8 mouse cellular contexts compared by ENCODE assay signal in genomic region chr11:75530325-75530724, GRCm38 (mm10). TPM values are rescaled to one million over a fixed set of nuclear protein-coding genes. Genes with fewer than 3 reads are reported as not detected.
A peak's percentile ranks its signal among the peaks of the same experiment; 100 is the strongest.
DNase-seq lines count a peak whose midpoint lies in the region; ATAC-seq and TF ChIP-seq lines count a peak whose summit lies in the region.

No protein-coding gene starts in this region.

- no peaks in the 10 kb centered on the region for H3K27me3 ChIP-seq in embryonic facial prominence, embryonic 14.5 days (replicated peaks; ENCODE audit: control insufficient read depth, insufficient read depth, low read length)
- H3K27me3 ChIP-seq in limb, embryonic 14.5 days (ENCODE audit: control insufficient read depth, insufficient read depth, low read length) = no peaks in the 10 kb centered on the region
- H3K27me3 ChIP-seq in midbrain, embryonic 16.5 days (ENCODE audit: control insufficient read depth, insufficient read depth, low read depth, low read length) = no peaks in the 10 kb centered on the region
- no peaks in the 10 kb centered on the region for H3K27me3 ChIP-seq in spleen, adult 2 months (ENCODE audit: control insufficient read depth, insufficient read depth, low read length)

- H3K9ac ChIP-seq in embryonic facial prominence, embryonic 14.5 days (ENCODE audit: low read depth, low read length) = peak overlapping the region; percentile 73
- H3K9ac ChIP-seq in limb, embryonic 14.5 days (ENCODE audit: low read depth, low read length, severe bottlenecking) = peak overlapping the region; percentile 74
- H3K9ac ChIP-seq in midbrain, embryonic 16.5 days (ENCODE audit: low read depth, low read length) = peak overlapping the region; percentile 95

- H3K27ac ChIP-seq in embryonic facial prominence, embryonic 14.5 days (replicated peaks; ENCODE audit: low read depth, low read length) = no peak overlapping the region; the same call in 1 of the 2 replicates
- H3K27ac ChIP-seq in limb, embryonic 14.5 days (replicated peaks; ENCODE audit: low read depth, low read length) = no peak overlapping the region
- peak overlapping the region; percentile 99 for H3K27ac ChIP-seq in midbrain, embryonic 16.5 days (ENCODE audit: low read length)
- peak overlapping the region; percentile 90 for H3K27ac ChIP-seq in spleen, adult 2 months (ENCODE audit: insufficient read depth, low read length)

- TF ChIP-seq POLR2A in limb, embryonic 14.5 days (IDR thresholded peaks at IDR 0.05; ENCODE audit: borderline replicate concordance, extremely low read depth, insufficient read depth, insufficient read length) = no peak
- TF ChIP-seq POLR2A in spleen, adult 2 months (IDR thresholded peaks at IDR 0.05; ENCODE audit: low read depth, low read length) = no peak

- peak overlapping the region; percentile 90 for H3K4me2 ChIP-seq in embryonic facial prominence, embryonic 14.5 days (ENCODE audit: low read depth, low read length)
- H3K4me2 ChIP-seq in limb, embryonic 14.5 days (replicated peaks; ENCODE audit: low read depth, low read length, severe bottlenecking) = peak overlapping the region; percentile 99
- peak overlapping the region; percentile 96 for H3K4me2 ChIP-seq in midbrain, embryonic 16.5 days (ENCODE audit: low read length)

- DNase-seq in 3134 (ENCODE audit: extremely low read depth, insufficient read length, low spot score) = peak; percentile 74
- peak; percentile 98 to 99 for DNase-seq in adrenal gland, postnatal 4 days (ENCODE audit: low spot score in 2 of 2)
- peak; percentile 92 for DNase-seq in embryonic facial prominence, embryonic 14.5 days (ENCODE audit: low spot score)
- peak; percentile 97 for DNase-seq in heart, adult 8-10 months (ENCODE audit: low spot score)
- DNase-seq in kidney, adult 8-10 months = peak; percentile 87 to 96
- DNase-seq in limb, embryonic 14.5 days (ENCODE audit: low spot score) = peak; percentile 90
- peak in 1 of 2 experiments; percentile 96 for DNase-seq in spleen, adult 2 months (ENCODE audit: low read depth in 1 of 2, low spot score in 2 of 2)

- peak overlapping the region; percentile 71 for H3K4me3 ChIP-seq in embryonic facial prominence, embryonic 14.5 days (ENCODE audit: low read depth, low read length)
- peak overlapping the region; percentile 65 for H3K4me3 ChIP-seq in limb, embryonic 14.5 days (replicated peaks; ENCODE audit: low read length)
- H3K4me3 ChIP-seq in midbrain, embryonic 16.5 days (ENCODE audit: low read depth, low read length) = peak overlapping the region; percentile 84
- H3K4me3 ChIP-seq in spleen, adult 2 months (ENCODE audit: extremely low read depth, insufficient read depth, insufficient read length) = peak overlapping the region; percentile 67

- TF ChIP-seq CTCF in spleen, adult 2 months (IDR thresholded peaks at IDR 0.05; ENCODE audit: extremely low read depth, insufficient read depth, insufficient read length, insufficient replicate concordance) = peak; percentile 98

- WGBS in embryonic facial prominence, embryonic 14.5 days = 1% methylated on average over 10 of the region's 10 CpGs
- 0% methylated on average over 10 of the region's 10 CpGs for WGBS in limb, embryonic 14.5 days
- 0% methylated on average over 10 of the region's 10 CpGs for WGBS in midbrain, embryonic 16.5 days
- 0% methylated on average over 10 of the region's 10 CpGs for WGBS in spleen, adult 2 months

- no peaks in the 10 kb centered on the region for H3K9me3 ChIP-seq in embryonic facial prominence, embryonic 14.5 days (ENCODE audit: control insufficient read depth, low read length)
- no peaks in the 10 kb centered on the region for H3K9me3 ChIP-seq in limb, embryonic 14.5 days (ENCODE audit: control insufficient read depth, low read length)
- H3K9me3 ChIP-seq in midbrain, embryonic 16.5 days (replicated peaks; ENCODE audit: control insufficient read depth, low read length, poor library complexity, severe bottlenecking) = no peaks in the 10 kb centered on the region

- peak; percentile 26; the same call in 1 of the 2 replicates for ATAC-seq in embryonic facial prominence, embryonic 14.5 days (ENCODE audit: low read depth)
- ATAC-seq in limb, embryonic 14.5 days (ENCODE audit: low FRiP score, low read depth) = no peak
- peak; percentile 13; the same call in 1 of the 2 replicates for ATAC-seq in midbrain, embryonic 16.5 days

- no peaks in the 10 kb centered on the region for H3K36me3 ChIP-seq in embryonic facial prominence, embryonic 14.5 days (ENCODE audit: control insufficient read depth, insufficient read depth, low read length)
- no peaks in the 10 kb centered on the region for H3K36me3 ChIP-seq in limb, embryonic 14.5 days (ENCODE audit: control insufficient read depth, insufficient read depth, low read length)
- no peaks in the 10 kb centered on the region for H3K36me3 ChIP-seq in midbrain, embryonic 16.5 days (ENCODE audit: control insufficient read depth, insufficient read depth, low read length)
- H3K36me3 ChIP-seq in spleen, adult 2 months (ENCODE audit: control insufficient read depth, insufficient read depth, low read length) = no peaks in the 10 kb centered on the region

- H3K4me1 ChIP-seq in embryonic facial prominence, embryonic 14.5 days (ENCODE audit: control insufficient read depth, insufficient read depth, low read length) = peaks cover 8% of the 10 kb centered on the region; the same call in 1 of the 2 replicates
- peaks cover 11% of the 10 kb centered on the region; the same call in 1 of the 2 replicates for H3K4me1 ChIP-seq in limb, embryonic 14.5 days (ENCODE audit: control insufficient read depth, insufficient read depth, low read length)
- peaks cover 24% of the 10 kb centered on the region for H3K4me1 ChIP-seq in midbrain, embryonic 16.5 days (ENCODE audit: control insufficient read depth, insufficient read depth, low read length)
- peaks cover 17% of the 10 kb centered on the region for H3K4me1 ChIP-seq in spleen, adult 2 months (ENCODE audit: control insufficient read depth, insufficient read depth, insufficient read length)

RNA-seq across cellular contexts. Expression of gene Slc43a2, which starts 1.2 kb away (rescaled TPM):
- 10 to 100 TPM; 24.2 to 33.0 TPM for total RNA-seq in adrenal gland, postnatal 4 days (2021)
- 4.3 and 5.3 TPM in 2 replicates for polyA plus RNA-seq in embryonic facial prominence, embryonic 14.5 days (2014; fragmentation: Nextera tagmentation; extraction: Ambion mirVana)
- 10 to 100 TPM; 13.2 to 22.8 (median 20.1) TPM for total RNA-seq in heart, adult 8-10 months (2022)
- polyA plus RNA-seq in limb, embryonic 14.5 days (2012; rRNA removed) = 5.8 and 6.8 TPM in 2 replicates
- 3.5 and 3.8 TPM in 2 replicates for polyA plus RNA-seq in limb, embryonic 14.5 days (2014; fragmentation: Nextera tagmentation; extraction: Ambion mirVana)
- polyA plus RNA-seq in midbrain, embryonic 16.5 days (2015; fragmentation: Nextera tagmentation; extraction: Ambion mirVana) = 19.4 and 21.0 TPM in 2 replicates
- polyA plus RNA-seq in spleen, adult 2 months (2012; rRNA removed) = 57.3 and 62.8 TPM in 2 replicates

RNA-seq across cellular contexts. Expression of gene Scarf1, which starts 17.0 kb away (rescaled TPM):
- 10 to 100 TPM; 13.8 to 14.4 TPM for total RNA-seq in adrenal gland, postnatal 4 days (2021)
- 6.9 and 7.2 TPM in 2 replicates for polyA plus RNA-seq in embryonic facial prominence, embryonic 14.5 days (2014; fragmentation: Nextera tagmentation; extraction: Ambion mirVana)
- total RNA-seq in heart, adult 8-10 months (2022) = 1 to 10 TPM; 6.3 to 8.5 (median 7.4) TPM
- polyA plus RNA-seq in limb, embryonic 14.5 days (2012; rRNA removed) = 8.5 and 11.2 TPM in 2 replicates
- polyA plus RNA-seq in limb, embryonic 14.5 days (2014; fragmentation: Nextera tagmentation; extraction: Ambion mirVana) = 5.4 and 6.0 TPM in 2 replicates
- polyA plus RNA-seq in midbrain, embryonic 16.5 days (2015; fragmentation: Nextera tagmentation; extraction: Ambion mirVana) = 3.4 and 4.3 TPM in 2 replicates
- 11.5 and 13.5 TPM in 2 replicates for polyA plus RNA-seq in spleen, adult 2 months (2012; rRNA removed)

RNA-seq across cellular contexts. Expression of gene Rilp, which starts 20.4 kb away (rescaled TPM):
- 1 to 10 TPM; 7.7 to 8.5 TPM for total RNA-seq in adrenal gland, postnatal 4 days (2021)
- 0.59 and 0.70 TPM in 2 replicates for polyA plus RNA-seq in embryonic facial prominence, embryonic 14.5 days (2014; fragmentation: Nextera tagmentation; extraction: Ambion mirVana)
- total RNA-seq in heart, adult 8-10 months (2022) = 10 to 100 TPM; 47.8 to 61.5 (median 56.2) TPM
- 0.98 and 0.99 TPM in 2 replicates for polyA plus RNA-seq in limb, embryonic 14.5 days (2012; rRNA removed)
- 0.36 and 0.58 TPM in 2 replicates for polyA plus RNA-seq in limb, embryonic 14.5 days (2014; fragmentation: Nextera tagmentation; extraction: Ambion mirVana)
- polyA plus RNA-seq in midbrain, embryonic 16.5 days (2015; fragmentation: Nextera tagmentation; extraction: Ambion mirVana) = 2.8 and 2.9 TPM in 2 replicates
- polyA plus RNA-seq in spleen, adult 2 months (2012; rRNA removed) = 1.1 and 1.6 TPM in 2 replicates

RNA-seq across cellular contexts. Expression of gene Prpf8, which starts 43.7 kb away (rescaled TPM):
- 100 to 1,000 TPM; 142 to 156 TPM for total RNA-seq in adrenal gland, postnatal 4 days (2021)
- polyA plus RNA-seq in embryonic facial prominence, embryonic 14.5 days (2014; fragmentation: Nextera tagmentation; extraction: Ambion mirVana) = 76.6 and 83.5 TPM in 2 replicates
- total RNA-seq in heart, adult 8-10 months (2022) = 10 to 100 TPM; 92.4 to 99.5 (median 94.6) TPM
- 123 and 136 TPM in 2 replicates for polyA plus RNA-seq in limb, embryonic 14.5 days (2012; rRNA removed)
- polyA plus RNA-seq in limb, embryonic 14.5 days (2014; fragmentation: Nextera tagmentation; extraction: Ambion mirVana) = 85.9 and 92.5 TPM in 2 replicates
- polyA plus RNA-seq in midbrain, embryonic 16.5 days (2015; fragmentation: Nextera tagmentation; extraction: Ambion mirVana) = 42.9 and 47.6 TPM in 2 replicates
- 64.2 and 72.8 TPM in 2 replicates for polyA plus RNA-seq in spleen, adult 2 months (2012; rRNA removed)

RNA-seq across cellular contexts. Expression of gene Pitpna, which starts 57.6 kb away (rescaled TPM):
- 100 to 1,000 TPM; 120 to 135 TPM for total RNA-seq in adrenal gland, postnatal 4 days (2021)
- 81.7 and 86.3 TPM in 2 replicates for polyA plus RNA-seq in embryonic facial prominence, embryonic 14.5 days (2014; fragmentation: Nextera tagmentation; extraction: Ambion mirVana)
- total RNA-seq in heart, adult 8-10 months (2022) = 100 to 1,000 TPM in 3 of 4 experiments, 10 to 100 TPM in 1; 89.5 to 110 (median 105) TPM
- polyA plus RNA-seq in limb, embryonic 14.5 days (2012; rRNA removed) = 75.7 and 80.3 TPM in 2 replicates
- polyA plus RNA-seq in limb, embryonic 14.5 days (2014; fragmentation: Nextera tagmentation; extraction: Ambion mirVana) = 78.6 and 80.4 TPM in 2 replicates
- polyA plus RNA-seq in midbrain, embryonic 16.5 days (2015; fragmentation: Nextera tagmentation; extraction: Ambion mirVana) = 95.7 and 98.3 TPM in 2 replicates
- polyA plus RNA-seq in spleen, adult 2 months (2012; rRNA removed) = 51.7 and 54.1 TPM in 2 replicates

Comparison
In these comparisons a context has a peak if more than half of its experiments do, and no peak if none do; other contexts are left out.
1. H3K27ac ChIP-seq: peak in midbrain, embryonic 16.5 days (single experiment) and spleen, adult 2 months (single experiment); none in embryonic facial prominence, embryonic 14.5 days (single experiment) and limb, embryonic 14.5 days (single experiment).
2. Peak in every context shown above with its lines, with median percentiles within 50 percentile points of each other: H3K4me2 ChIP-seq, H3K4me3 ChIP-seq and H3K9ac ChIP-seq.